Mouse (Mus musculus) liver, embryonic 11.5 days (tissue): ENCODE measurements around the gene Mmachc. TPM values are rescaled to one million over a fixed set of nuclear protein-coding genes. Genes with fewer than 3 reads are reported as not detected.

Source experiments
- ATAC-seq: fragments of 200-750 bp; cut with Nextera tagmentation; replicated peaks from 2 replicates; pipeline ENCODE4 v1.8.0; 2017; ENCODE audit warnings: moderate number of reproducible peaks, mild to moderate bottlenecking, moderate TSS enrichment, moderate library complexity; ENCODE audit not compliant: low FRiP score
- DNase-seq: peaks from one replicate; pipeline ENCODE4 v3.0.0-alpha.2; 2017; ENCODE audit warnings: low spot score
- H3K27ac ChIP-seq: fragments of 300-500 bp; sonication (generic); 2 replicates; pipeline ENCODE4 v1.5.1; 2014; ENCODE audit warnings: mild to moderate bottlenecking, low read depth, low read length, control low read depth
- H3K27me3 ChIP-seq: fragments of 300-500 bp; sonication (generic); replicated peaks from 2 replicates; pipeline ENCODE4 v1.6.1; 2014; ENCODE audit warnings: low read length, mixed read lengths; ENCODE audit not compliant: control insufficient read depth, insufficient read depth
- H3K36me3 ChIP-seq: fragments of 300-500 bp; sonication (generic); 2 replicates; pipeline ENCODE4 v1.6.1; 2014; ENCODE audit warnings: mild to moderate bottlenecking, low read length, moderate library complexity, mixed read lengths; ENCODE audit not compliant: control insufficient read depth, insufficient read depth
- H3K4me1 ChIP-seq: fragments of 300-500 bp; sonication (generic); replicated peaks from 2 replicates; pipeline ENCODE4 v1.6.1; 2014; ENCODE audit warnings: low read length, mixed read lengths; ENCODE audit not compliant: control insufficient read depth, insufficient read depth
- H3K4me2 ChIP-seq: fragments of 300-500 bp; sonication (generic); 2 replicates; pipeline ENCODE4 v1.6.1; 2014; ENCODE audit warnings: mild to moderate bottlenecking, control low read depth, moderate library complexity
- H3K4me3 ChIP-seq: fragments of 300-500 bp; sonication (generic); 2 replicates; pipeline ENCODE4 v1.5.1; 2014; ENCODE audit warnings: low read depth, low read length, control low read depth
- H3K9ac ChIP-seq: fragments of 300-500 bp; sonication (generic); 2 replicates; pipeline ENCODE4 v1.6.1; 2014; ENCODE audit warnings: low read depth, low read length, control low read depth
- H3K9me3 ChIP-seq: fragments of 300-500 bp; sonication (generic); 2 replicates; pipeline ENCODE4 v1.6.1; 2016; ENCODE audit warnings: low read length, inconsistent platforms, mixed read lengths; ENCODE audit not compliant: control insufficient read depth
- WGBS: fragments of 180-500 bp; shearing (Covaris S2); extraction: QIAGEN DNeasy Blood & Tissue Kit; methylation state at CpG from one replicate; pipeline ENCODE4 v1.1.7; 2014; 5-methylcytosine and 5-hydroxymethylcytosine counted together
- polyA plus RNA-seq: library from polyadenylated mRNA; unstranded; fragments of >200 nt; fragmentation: Nextera tagmentation; extraction: Ambion mirVana; gene quantifications from 2 replicates; pipeline ENCODE4 v1.2.1, GENCODE M21; 2014

Gene Mmachc
- polyA plus RNA-seq, 1 experiment from 2014 or later: 27.4 TPM

DNA sequence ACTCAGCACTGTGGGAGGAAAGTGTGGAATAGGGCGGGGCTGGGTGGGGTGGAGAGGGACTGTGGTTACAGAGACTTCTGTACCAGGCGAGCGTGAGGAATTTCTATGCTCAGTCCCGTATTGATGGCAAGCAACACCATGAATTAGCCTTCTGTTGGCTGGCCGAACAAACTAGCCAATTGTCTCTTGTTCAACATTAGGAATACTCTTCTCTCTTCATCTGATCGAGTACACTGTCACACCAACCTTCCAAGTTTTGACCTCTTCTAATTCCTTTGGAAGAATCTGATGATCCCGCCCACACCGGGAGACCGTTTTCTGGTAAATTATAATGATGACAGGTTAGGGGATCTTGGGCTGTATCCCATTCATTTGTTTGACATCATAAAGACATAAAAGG is 540 bp downstream of the Mmachc start:
- WGBS: 12% methylated on average over 9 of the region's 9 CpGs
- no peak; the same call in 1 of the 2 replicates for ATAC-seq

DNA sequence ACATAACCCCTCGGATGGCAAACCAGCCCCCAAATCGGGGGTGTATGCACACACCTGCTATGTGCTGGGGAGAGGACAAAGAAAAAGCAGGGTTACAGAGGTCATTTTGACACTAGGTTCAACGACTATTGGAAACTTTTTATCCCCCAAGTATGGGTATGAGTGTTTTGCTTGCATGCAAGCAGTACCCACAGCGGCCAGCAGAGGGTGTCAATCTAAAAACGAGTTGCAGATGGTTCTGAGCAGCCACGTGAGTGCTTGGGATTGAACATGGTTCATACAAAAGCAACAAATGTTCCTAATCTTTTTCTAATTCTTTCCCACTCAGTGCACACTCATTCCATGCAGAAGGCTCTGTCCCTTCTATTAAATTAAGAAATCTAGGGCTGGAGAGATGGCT is 4.4 kb downstream of the Mmachc start:
- no peaks in the 10 kb centered on the region for H3K27me3 ChIP-seq
- no peak for ATAC-seq
- H3K4me2 ChIP-seq: no peak overlapping the region
- no peak overlapping the region for H3K27ac ChIP-seq
- H3K36me3 ChIP-seq: peaks cover 12% of the 10 kb centered on the region; the same call in 1 of the 2 replicates
- DNase-seq: peak; percentile 76
- H3K9ac ChIP-seq: no peak overlapping the region
- no peak overlapping the region for H3K4me3 ChIP-seq
- WGBS: 36% methylated on average over 6 of the region's 6 CpGs
- no peaks in the 10 kb centered on the region for H3K9me3 ChIP-seq
- peaks cover 5% of the 10 kb centered on the region; the same call in 1 of the 2 replicates for H3K4me1 ChIP-seq

More for the DNA sequence above, 540 bp downstream of the Mmachc start:
- Histone ChIP-seq H3K9me3 (no peaks in the 10 kb centered on the region), H3K9ac (peak overlapping the region; percentile 76), H3K36me3 (peaks cover 5% of the 10 kb centered on the region; the same call in 1 of the 2 replicates), H3K4me2 (peak overlapping the region; percentile 70), H3K27ac (no peak overlapping the region), H3K4me3 (peak overlapping the region; percentile 56), H3K4me1 (peaks cover 5% of the 10 kb centered on the region; the same call in 1 of the 2 replicates), H3K27me3 (no peaks in the 10 kb centered on the region)
- DNase-seq: no peak

DNA sequence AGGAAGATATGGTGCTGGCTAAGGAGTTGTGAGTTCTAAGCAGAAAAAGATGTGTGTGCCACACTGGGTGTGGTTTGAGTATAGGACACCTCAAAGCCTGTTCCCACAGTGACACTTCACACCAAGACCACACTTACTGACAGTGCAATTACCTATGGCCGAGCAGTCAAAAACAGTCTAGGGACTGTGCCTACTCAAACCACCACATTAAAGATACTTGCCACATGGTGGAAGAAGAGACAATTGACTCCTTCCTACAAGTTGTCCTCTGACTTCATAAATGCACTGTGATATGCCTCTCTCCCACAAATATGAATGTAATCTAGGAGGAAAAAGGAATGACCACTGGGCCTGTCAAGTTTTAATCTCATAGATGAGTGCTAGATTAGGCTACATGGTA is 7.2 kb downstream of the Mmachc start:
- H3K36me3 ChIP-seq: peaks cover 19% of the 10 kb centered on the region; the same call in 1 of the 2 replicates
- H3K9me3 ChIP-seq: no peaks in the 10 kb centered on the region
- no peak overlapping the region for H3K4me2 ChIP-seq
- H3K27me3 ChIP-seq: no peaks in the 10 kb centered on the region
- no peak overlapping the region for H3K9ac ChIP-seq
- DNase-seq (no peak), ATAC-seq (no peak)
- H3K4me1 ChIP-seq: no peaks in the 10 kb centered on the region
- 81% methylated on average over 1 of the region's 1 CpGs for WGBS
- H3K4me3 ChIP-seq: no peak overlapping the region
- no peak overlapping the region for H3K27ac ChIP-seq

DNA sequence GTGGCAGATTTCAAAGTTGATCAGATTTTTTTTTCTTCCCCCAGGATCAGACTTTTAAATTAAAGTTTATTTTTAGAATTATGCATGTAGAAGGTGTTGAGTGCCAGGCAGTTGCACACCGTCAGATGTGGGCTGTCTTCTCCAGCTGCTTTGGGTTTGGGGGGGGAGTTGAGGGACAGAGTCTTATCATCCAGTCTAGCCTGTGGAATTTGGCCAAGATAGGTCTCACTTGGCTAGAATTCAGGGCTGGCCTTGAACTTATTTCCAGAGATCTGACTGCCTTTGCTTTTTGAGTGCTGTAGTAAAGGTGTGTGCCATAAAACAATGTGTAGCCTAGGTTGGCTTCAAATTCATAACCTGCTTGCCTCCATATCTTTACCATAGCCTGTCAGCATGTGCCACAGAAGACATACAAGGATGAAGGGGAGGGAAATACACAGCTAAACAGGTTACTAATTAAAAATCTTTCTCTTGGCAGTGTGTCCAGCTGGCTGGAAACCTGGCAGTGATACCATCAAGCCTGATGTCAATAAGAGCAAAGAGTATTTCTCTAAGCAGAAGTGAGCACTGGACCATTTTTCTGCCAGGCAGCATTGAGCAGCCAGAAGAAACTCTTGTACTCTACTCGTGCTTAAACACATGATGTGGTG is 9.4 kb downstream of the Mmachc start:
- Histone ChIP-seq H3K27ac (no peak overlapping the region), H3K36me3 (peaks cover 30% of the 10 kb centered on the region), H3K27me3 (no peaks in the 10 kb centered on the region), H3K9ac (no peak overlapping the region), H3K9me3 (no peaks in the 10 kb centered on the region), H3K4me3 (no peak overlapping the region), H3K4me2 (no peak overlapping the region), H3K4me1 (no peaks in the 10 kb centered on the region)
- no peak for DNase-seq
- no peak for ATAC-seq
- WGBS: 60% methylated on average over 2 of the region's 2 CpGs

DNA sequence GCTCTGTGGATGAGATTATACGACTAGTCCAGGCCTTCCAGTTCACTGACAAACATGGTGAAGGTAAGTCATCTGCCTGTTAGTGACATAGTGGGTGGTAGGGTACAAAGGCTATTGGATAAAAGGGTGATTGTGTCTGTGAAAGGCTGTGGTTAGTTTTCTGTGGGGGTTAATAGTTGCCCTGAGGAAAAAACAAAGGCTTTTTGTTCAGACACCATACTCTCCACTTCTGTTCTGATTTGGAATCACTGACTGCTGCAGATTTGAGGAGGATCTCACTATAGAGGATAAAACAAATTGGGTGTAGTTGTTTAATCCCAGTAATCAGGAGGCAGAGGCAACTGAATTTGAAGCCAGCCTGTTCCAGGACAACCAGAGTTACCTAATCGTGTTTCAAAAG is 14.4 kb downstream of the Mmachc start:
- ATAC-seq: no peak
- 89% methylated on average over 2 of the region's 2 CpGs for WGBS
- no peak overlapping the region for H3K9ac ChIP-seq

DNA sequence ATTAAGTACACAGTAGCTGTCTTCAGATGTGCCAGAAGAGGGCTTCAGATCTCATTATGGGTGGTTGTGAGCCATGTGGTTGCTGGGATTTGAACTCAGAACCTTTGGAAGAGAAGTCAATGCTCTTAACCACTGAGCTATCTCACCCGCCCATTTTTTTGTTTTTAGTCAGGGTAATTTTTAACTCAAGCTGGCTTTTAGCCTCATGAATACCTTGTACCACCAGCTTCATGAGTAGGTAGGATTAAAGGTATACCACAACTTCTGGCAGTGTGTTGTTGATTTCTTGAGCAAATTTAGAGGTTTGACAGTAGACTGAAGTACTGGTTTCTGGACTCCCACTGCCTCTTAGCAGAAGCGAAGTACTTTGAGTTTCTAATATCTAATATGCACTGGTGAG is 16.1 kb downstream of the Mmachc start:
- Histone ChIP-seq H3K9me3 (no peaks in the 10 kb centered on the region), H3K9ac (no peak overlapping the region), H3K4me1 (peaks cover 2% of the 10 kb centered on the region), H3K36me3 (peaks cover 45% of the 10 kb centered on the region), H3K4me3 (no peak overlapping the region), H3K27me3 (no peaks in the 10 kb centered on the region), H3K4me2 (no peak overlapping the region), H3K27ac (no peak overlapping the region)
- ATAC-seq (no peak), DNase-seq (no peak)
- WGBS: 79% methylated on average over 2 of the region's 2 CpGs

More for the DNA sequence above, 14.4 kb downstream of the Mmachc start:
- Histone ChIP-seq H3K27ac (no peak overlapping the region), H3K4me2 (no peak overlapping the region), H3K4me3 (no peak overlapping the region), H3K9me3 (no peaks in the 10 kb centered on the region), H3K4me1 (no peaks in the 10 kb centered on the region), H3K27me3 (no peaks in the 10 kb centered on the region), H3K36me3 (peaks cover 47% of the 10 kb centered on the region)
- DNase-seq: no peak

DNA sequence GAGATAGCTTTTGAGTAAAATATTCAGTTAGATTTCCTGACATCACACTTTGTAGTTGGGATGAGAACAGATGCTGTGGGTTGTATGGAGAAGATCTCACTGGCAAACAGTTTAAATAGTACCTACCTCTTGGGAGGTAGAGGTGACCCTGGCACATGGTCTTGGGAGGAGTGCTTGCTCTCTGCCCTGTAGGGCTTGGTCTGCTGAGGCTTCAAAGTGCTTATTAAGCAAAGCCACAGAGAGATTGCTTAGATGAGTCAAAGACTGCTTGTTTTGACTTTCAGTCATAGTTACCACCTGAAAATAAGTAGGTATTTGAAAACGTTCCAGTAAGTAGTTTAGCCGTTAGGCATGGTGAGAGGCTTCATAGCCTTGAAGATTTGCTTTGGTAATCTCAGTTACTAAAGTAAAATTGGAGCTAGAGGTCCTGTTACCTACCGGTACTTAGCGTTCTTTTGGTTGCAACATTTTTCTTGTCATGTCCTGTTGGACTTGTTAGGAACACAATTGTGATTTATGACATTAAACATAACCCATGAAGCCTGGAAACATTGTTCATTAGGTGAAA is 18.8 kb downstream of the Mmachc start:
- Histone ChIP-seq H3K4me3 (no peak overlapping the region), H3K4me2 (no peak overlapping the region), H3K9me3 (no peaks in the 10 kb centered on the region), H3K27me3 (no peaks in the 10 kb centered on the region), H3K4me1 (peaks cover 18% of the 10 kb centered on the region), H3K9ac (no peak overlapping the region), H3K36me3 (peaks cover 31% of the 10 kb centered on the region), H3K27ac (no peak overlapping the region)
- 87% methylated on average over 4 of the region's 4 CpGs for whole genome bisulfite sequencing
- ATAC-seq (no peak), DNase-seq (no peak)

DNA sequence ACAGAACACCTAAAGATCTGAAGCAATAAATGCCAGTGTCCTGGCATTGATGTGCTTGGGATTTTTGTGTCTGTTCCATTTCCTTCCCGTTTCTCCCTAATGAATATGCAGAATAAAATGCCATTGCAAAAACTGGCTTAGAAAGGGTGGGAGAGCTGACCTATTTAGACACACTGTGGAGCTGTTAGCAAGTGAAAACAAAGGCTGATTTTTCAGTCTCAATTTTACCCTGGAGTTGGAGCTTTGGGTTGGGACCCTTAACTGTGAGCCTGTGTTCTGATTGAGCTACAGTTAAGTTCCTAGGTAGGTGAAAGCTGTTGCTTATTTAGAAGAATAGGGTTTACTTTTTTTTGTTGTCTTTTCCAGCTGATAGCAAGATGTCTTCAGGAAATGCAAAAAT is 21.2 kb downstream of the Mmachc start:
- no peak for DNase-seq
- peaks cover 30% of the 10 kb centered on the region for H3K4me1 ChIP-seq
- H3K4me2 ChIP-seq: peak overlapping the region; percentile 87
- H3K9me3 ChIP-seq: no peaks in the 10 kb centered on the region
- peak overlapping the region; percentile 72 for H3K4me3 ChIP-seq
- peak overlapping the region; percentile 78 for H3K9ac ChIP-seq
- no peak overlapping the region for H3K27ac ChIP-seq
- ATAC-seq: no peak
- 43% methylated on average over 1 of the region's 1 CpGs for WGBS
- H3K27me3 ChIP-seq: no peaks in the 10 kb centered on the region
- peaks cover 25% of the 10 kb centered on the region for H3K36me3 ChIP-seq
